Mouse (Mus musculus) lung, embryonic 15.5 days (tissue): ENCODE results near the gene Plekho2. TPM values are rescaled to one million over a fixed set of nuclear protein-coding genes. Genes with fewer than 3 reads are reported as not detected.

Source experiments
- ATAC-seq: fragments of 200-750 bp; cut with Nextera tagmentation; 2 replicates; pipeline ENCODE4 v1.8.0; 2017; ENCODE audit warnings: moderate number of reproducible peaks, borderline replicate concordance; ENCODE audit not compliant: low FRiP score, low TSS enrichment; ENCODE audit errors: extremely low read depth
- H3K27ac ChIP-seq: fragments of 300-500 bp; sonication (generic); 2 replicates; pipeline ENCODE4 v1.5.1; 2015; ENCODE audit warnings: moderate library complexity, mild to moderate bottlenecking, inconsistent platforms
- H3K27me3 ChIP-seq: fragments of 300-500 bp; sonication (generic); 2 replicates; pipeline ENCODE4 v1.6.1; 2015; ENCODE audit warnings: inconsistent platforms
- H3K36me3 ChIP-seq: fragments of 300-500 bp; sonication (generic); 2 replicates; pipeline ENCODE4 v1.6.1; 2015; ENCODE audit warnings: inconsistent platforms
- H3K4me1 ChIP-seq: fragments of 300-500 bp; sonication (generic); 2 replicates; pipeline ENCODE4 v1.6.1; 2015; ENCODE audit warnings: inconsistent platforms
- H3K4me2 ChIP-seq: fragments of 300-500 bp; sonication (generic); 2 replicates; pipeline ENCODE4 v1.6.1; 2015; ENCODE audit warnings: inconsistent platforms, mild to moderate bottlenecking, moderate library complexity
- H3K4me3 ChIP-seq: fragments of 300-500 bp; sonication (generic); 2 replicates; pipeline ENCODE4 v1.5.1; 2015; ENCODE audit warnings: mild to moderate bottlenecking, inconsistent platforms
- H3K9ac ChIP-seq: fragments of 300-500 bp; sonication (generic); 2 replicates; pipeline ENCODE4 v1.6.1; 2015; ENCODE audit warnings: inconsistent platforms
- H3K9me3 ChIP-seq: fragments of 300-500 bp; sonication (generic); 2 replicates; pipeline ENCODE4 v1.6.1; 2016; ENCODE audit warnings: inconsistent platforms
- WGBS: fragments of 180-500 bp; shearing (Covaris S2); methylation state at CpG from one replicate; pipeline ENCODE4 v1.1.7; 2015; 5-methylcytosine and 5-hydroxymethylcytosine counted together
- polyA plus RNA-seq: library from polyadenylated mRNA; unstranded; fragments of >200 nt; fragmentation: Nextera tagmentation; extraction: Ambion mirVana; gene quantifications from 2 replicates; pipeline ENCODE4 v1.2.1, GENCODE M21; 2015

The Plekho2 gene
- polyA plus RNA-seq, 1 experiment from 2014 or later: 21.7 TPM

DNA sequence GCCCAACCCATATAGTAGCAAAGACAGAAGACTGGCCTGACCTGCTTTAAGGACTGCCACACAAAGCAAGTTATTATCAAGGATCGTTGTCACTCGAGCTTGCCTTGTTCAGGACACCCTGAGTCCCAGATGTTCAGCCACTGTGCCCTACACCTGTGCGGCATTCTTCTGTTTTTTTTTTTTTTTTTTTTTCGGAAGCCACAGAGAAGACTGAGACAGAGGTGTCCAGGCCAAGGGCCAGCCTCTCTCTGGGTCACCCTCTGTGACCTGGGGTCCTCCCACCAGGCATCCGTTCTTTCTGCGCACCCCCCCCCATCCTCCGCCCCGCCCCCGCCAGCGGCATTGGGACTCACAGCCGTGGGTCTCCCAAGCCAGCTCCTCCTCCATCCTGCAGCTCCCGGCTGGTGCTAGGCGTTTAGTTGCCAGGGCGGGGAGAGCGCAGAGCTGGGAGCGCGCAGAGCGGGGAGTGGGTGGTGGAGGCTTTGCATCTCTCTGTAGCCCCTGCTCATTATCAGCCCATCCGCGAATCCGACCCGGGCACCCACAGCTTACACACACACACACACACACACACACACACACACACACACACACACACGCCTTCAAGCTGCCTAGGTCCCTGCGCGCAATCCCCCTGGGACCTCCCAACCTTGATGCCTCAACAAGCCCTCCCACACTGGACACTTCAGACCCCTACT, 59.9 kb downstream of the Plekho2 start, which contains the start of gene Ankdd1a:
Gene Ankdd1a, minus strand, starts transcription at position 387 of the 698 bp plus-strand sequence.
- peak within 1 kb of the TSS; percentile 18 for H3K4me3 ChIP-seq
- H3K36me3 ChIP-seq: no peaks in the 10 kb centered on the region
- no peak within 1 kb of the TSS for H3K9ac ChIP-seq
- ATAC-seq: peak; percentile 64; the same call in 1 of the 2 replicates
- peaks cover 14% of the 10 kb centered on the region for H3K4me1 ChIP-seq
- H3K27ac ChIP-seq: no peak within 1 kb of the TSS
- peak within 1 kb of the TSS; percentile 51 for H3K4me2 ChIP-seq
- WGBS: 5% methylated on average over 25 of the region's 25 CpGs
- no peaks in the 10 kb centered on the region for H3K9me3 ChIP-seq
- no peaks in the 10 kb centered on the region for H3K27me3 ChIP-seq

GRCm38 (mm10) chr9:65514851-65515261, 65.0 kb downstream of the Plekho2 start:
- Histone ChIP-seq H3K27me3 (no peaks in the 10 kb centered on the region), H3K4me3 (no peak overlapping the region), H3K4me2 (no peak overlapping the region), H3K4me1 (peaks cover 2% of the 10 kb centered on the region), H3K9ac (no peak overlapping the region), H3K27ac (no peak overlapping the region), H3K36me3 (no peaks in the 10 kb centered on the region), H3K9me3 (no peaks in the 10 kb centered on the region)
- 46% methylated on average over 3 of the region's 3 CpGs for WGBS
- no peak for ATAC-seq

DNA sequence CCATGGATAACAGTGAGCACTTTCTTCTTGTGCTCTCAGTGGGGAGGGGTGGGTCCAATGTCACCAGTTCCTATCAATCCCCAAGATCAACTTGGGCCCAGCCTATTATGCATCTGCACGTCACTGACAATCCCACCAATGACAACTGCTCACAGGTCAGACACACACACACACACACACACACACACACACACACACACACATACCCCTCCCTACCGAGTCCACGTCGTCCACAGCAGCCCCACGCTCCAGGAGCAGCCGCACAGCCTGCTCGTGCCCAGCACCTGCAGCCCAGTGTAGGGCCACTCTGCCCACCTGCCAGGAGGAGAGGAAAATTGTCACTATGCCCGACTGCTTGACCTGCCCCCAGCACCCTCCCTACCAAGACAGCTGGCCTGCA, 65.4 kb downstream of the Plekho2 start:
- H3K9ac ChIP-seq: no peak overlapping the region
- no peak overlapping the region for H3K4me3 ChIP-seq
- H3K4me2 ChIP-seq: no peak overlapping the region
- ATAC-seq: 0 out of 2 replicates have a peak, but pooled peaks have one; percentile 9
- no peaks in the 10 kb centered on the region for H3K36me3 ChIP-seq
- H3K9me3 ChIP-seq: no peaks in the 10 kb centered on the region
- H3K27ac ChIP-seq: no peak overlapping the region
- H3K4me1 ChIP-seq: no peaks in the 10 kb centered on the region
- no peaks in the 10 kb centered on the region for H3K27me3 ChIP-seq
- WGBS: 65% methylated on average over 8 of the region's 8 CpGs

- WGBS: 71% methylated on average over 3 of the region's 3 CpGs
- no peaks in the 10 kb centered on the region for H3K4me1 ChIP-seq
- H3K9ac ChIP-seq: no peak overlapping the region
- no peak overlapping the region for H3K4me3 ChIP-seq
- ATAC-seq: no peak
- no peak overlapping the region for H3K27ac ChIP-seq
- H3K27me3 ChIP-seq: no peaks in the 10 kb centered on the region
- no peak overlapping the region for H3K4me2 ChIP-seq
- H3K9me3 ChIP-seq: no peaks in the 10 kb centered on the region
- H3K36me3 ChIP-seq: no peaks in the 10 kb centered on the region
Measured at GRCm38 (mm10) chr9:65512520-65512919, 67.3 kb downstream of the Plekho2 start.

GRCm38 (mm10) chr9:65508449-65508848, 71.4 kb downstream of the Plekho2 start:
- no peaks in the 10 kb centered on the region for H3K27me3 ChIP-seq
- H3K4me3 ChIP-seq: no peak overlapping the region
- H3K9me3 ChIP-seq: no peaks in the 10 kb centered on the region
- no peak for ATAC-seq
- no peak overlapping the region for H3K27ac ChIP-seq
- no peak overlapping the region for H3K9ac ChIP-seq
- peaks cover 3% of the 10 kb centered on the region; the same call in 1 of the 2 replicates for H3K4me1 ChIP-seq
- WGBS: 31% methylated on average over 7 of the region's 7 CpGs
- no peak overlapping the region for H3K4me2 ChIP-seq
- H3K36me3 ChIP-seq: no peaks in the 10 kb centered on the region

GRCm38 (mm10) chr9:65502721-65503505, 76.9 kb downstream of the Plekho2 start:
- Histone ChIP-seq H3K9ac (no peak overlapping the region), H3K36me3 (no peaks in the 10 kb centered on the region), H3K27ac (no peak overlapping the region), H3K4me3 (no peak overlapping the region), H3K4me2 (no peak overlapping the region), H3K4me1 (peaks cover 20% of the 10 kb centered on the region), H3K9me3 (no peaks in the 10 kb centered on the region), H3K27me3 (no peaks in the 10 kb centered on the region)
- peak; percentile 75; the same call in 1 of the 2 replicates for ATAC-seq
- WGBS: 48% methylated on average over 21 of the region's 21 CpGs

Other genes with a start within 250 kb of the Plekho2 start
- 9.3 and 10.6 TPM in 2 replicates for gene Pdcd7, start 233.9 kb downstream of the Plekho2 start, polyA plus RNA-seq
- 0.14 TPM in 1 of 2 replicates, not detected in the other for gene Ubap1l, start 219.0 kb downstream of the Plekho2 start, polyA plus RNA-seq
- 5.0 and 5.5 TPM in 2 replicates for gene Kbtbd13, start 188.4 kb downstream of the Plekho2 start, polyA plus RNA-seq
- 49.9 and 52.6 TPM in 2 replicates for gene Rasl12, start 181.5 kb downstream of the Plekho2 start, polyA plus RNA-seq
- gene Slc51b, start 157.1 kb downstream of the Plekho2 start, polyA plus RNA-seq: not detected in 2 replicates
- gene Mtfmt, start 144.3 kb downstream of the Plekho2 start, polyA plus RNA-seq: 18.6 and 19.3 TPM in 2 replicates
- 88.6 and 97.0 TPM in 2 replicates for gene Spg21, start 119.1 kb downstream of the Plekho2 start, polyA plus RNA-seq
- not detected in 2 replicates for gene Ankdd1a, start 59.8 kb downstream of the Plekho2 start, polyA plus RNA-seq
- gene Pif1, start 7.1 kb upstream of the Plekho2 start, polyA plus RNA-seq: 16.6 and 19.0 TPM in 2 replicates
- gene Rbpms2, start 49.6 kb upstream of the Plekho2 start, polyA plus RNA-seq: 15.1 and 16.6 TPM in 2 replicates
- 396 and 422 TPM in 2 replicates for gene Oaz2, start 88.0 kb upstream of the Plekho2 start, polyA plus RNA-seq
- 6.2 and 6.4 TPM in 2 replicates for gene Zfp609, start 247.5 kb upstream of the Plekho2 start, polyA plus RNA-seq